Mouse (Mus musculus): Measurements from ENCODE around the gene Grm7.

Gene Grm7

GRCm38 (mm10) chr6:110868311-110868710, 222.9 kb downstream of the Grm7 start:
- DNase-seq (ENCODE audit: low read depth, low spot score) = no peak

GRCm38 (mm10) chr6:110982013-110982412, 336.6 kb downstream of the Grm7 start:
- no peak for DNase-seq (ENCODE audit: low read depth, low spot score)

GRCm38 (mm10) chr6:111039099-111039498, 393.7 kb downstream of the Grm7 start:
- DNase-seq (ENCODE audit: low read depth, low spot score) = no peak

- no peak for DNase-seq (ENCODE audit: low read depth, low spot score)
Observed at GRCm38 (mm10) chr6:111045896-111046295, 400.5 kb downstream of the Grm7 start.

GRCm38 (mm10) chr6:111049247-111049646, 403.9 kb downstream of the Grm7 start:
- DNase-seq (ENCODE audit: low read depth, low spot score) = no peak

GRCm38 (mm10) chr6:111054001-111054975, 408.9 kb downstream of the Grm7 start:
- no peak for DNase-seq (ENCODE audit: low read depth, low spot score)

GRCm38 (mm10) chr6:111057798-111058197, 412.4 kb downstream of the Grm7 start:
- no peak for DNase-seq (ENCODE audit: low read depth, low spot score)

- no peak for DNase-seq (ENCODE audit: low read depth, low spot score)
Observed at GRCm38 (mm10) chr6:111060004-111060403, 414.6 kb downstream of the Grm7 start.

GRCm38 (mm10) chr6:111084569-111084968, 439.2 kb downstream of the Grm7 start:
- DNase-seq (ENCODE audit: low read depth, low spot score) = no peak

GRCm38 (mm10) chr6:111094818-111095217, 449.4 kb downstream of the Grm7 start:
- DNase-seq (ENCODE audit: low read depth, low spot score) = no peak

- no peak for DNase-seq (ENCODE audit: low read depth, low spot score)
Observed at GRCm38 (mm10) chr6:111105485-111105884, 460.1 kb downstream of the Grm7 start.

GRCm38 (mm10) chr6:111161037-111161436, 515.7 kb downstream of the Grm7 start:
- no peak for DNase-seq (ENCODE audit: low read depth, low spot score)

GRCm38 (mm10) chr6:111195333-111195732, 550.0 kb downstream of the Grm7 start:
- DNase-seq (ENCODE audit: low read depth, low spot score) = no peak

GRCm38 (mm10) chr6:111221083-111221729, 575.8 kb downstream of the Grm7 start:
- no peak for DNase-seq (ENCODE audit: low read depth, low spot score)

GRCm38 (mm10) chr6:111255215-111255614, 609.8 kb downstream of the Grm7 start:
- no peak for DNase-seq (ENCODE audit: low read depth, low spot score)

GRCm38 (mm10) chr6:111256939-111257338, 611.6 kb downstream of the Grm7 start:
- DNase-seq (ENCODE audit: low read depth, low spot score) = no peak

- DNase-seq (ENCODE audit: low read depth, low spot score) = no peak
Observed at GRCm38 (mm10) chr6:111258256-111258655, 612.9 kb downstream of the Grm7 start.

GRCm38 (mm10) chr6:111261181-111261580, 615.8 kb downstream of the Grm7 start:
- no peak for DNase-seq (ENCODE audit: low read depth, low spot score)

GRCm38 (mm10) chr6:111276657-111277056, 631.3 kb downstream of the Grm7 start:
- no peak for DNase-seq (ENCODE audit: low read depth, low spot score)

GRCm38 (mm10) chr6:111278516-111278915, 633.1 kb downstream of the Grm7 start:
- no peak for DNase-seq (ENCODE audit: low read depth, low spot score)

GRCm38 (mm10) chr6:111293505-111294001, 648.2 kb downstream of the Grm7 start:
- no peak for DNase-seq (ENCODE audit: low read depth, low spot score)

- DNase-seq (ENCODE audit: low read depth, low spot score) = no peak
Observed at GRCm38 (mm10) chr6:111303912-111304555, 658.7 kb downstream of the Grm7 start.
